Mouse (Mus musculus) G1E (cell line): Measurements from ENCODE around the gene Lrp10. TPM values are rescaled to one million over a fixed set of nuclear protein-coding genes. Genes with fewer than 3 reads are reported as not detected.

Experiments
- ATAC-seq: 2 replicates; pipeline ENCODE4 v1.8.0; 2016; ENCODE audit warnings: mild to moderate bottlenecking; ENCODE audit not compliant: insufficient number of reproducible peaks, poor library complexity, low FRiP score, severe bottlenecking; ENCODE audit errors: extremely low read depth
- DNase-seq: peaks from one replicate; pipeline ENCODE4 v3.0.0; 2012; ENCODE audit warnings: low spot score
- H3K27me3 ChIP-seq: 2 replicates; pipeline ENCODE4 v1.6.1; 2012; ENCODE audit warnings: mild to moderate bottlenecking, low read length, inconsistent platforms; ENCODE audit not compliant: insufficient read depth
- H3K36me3 ChIP-seq: replicated peaks from 2 replicates; pipeline ENCODE3; 2012; ENCODE audit warnings: mild to moderate bottlenecking, inconsistent platforms
- H3K4me1 ChIP-seq: 2 replicates; pipeline ENCODE4 v1.6.1; 2012; ENCODE audit warnings: low read depth, low read length, inconsistent platforms, mixed read lengths; ENCODE audit not compliant: insufficient read depth
- H3K4me3 ChIP-seq: 2 replicates; pipeline ENCODE4 v1.5.1; 2012; ENCODE audit warnings: low read depth, mild to moderate bottlenecking, inconsistent platforms, low read length, moderate library complexity, mixed read lengths
- H3K9me3 ChIP-seq: replicated peaks from 2 replicates; pipeline ENCODE4 v1.6.1; 2012; ENCODE audit warnings: inconsistent platforms
- CTCF ChIP-seq: IDR thresholded peaks from 2 replicates; pipeline ENCODE4 v1.5.1; 2012; ENCODE audit warnings: low read depth, low read length, inconsistent platforms, mixed read lengths
- GATA1 ChIP-seq: IDR thresholded peaks from 2 replicates; pipeline ENCODE4 v1.6.1; 2012; ENCODE audit warnings: borderline replicate concordance, low read length, inconsistent platforms, mixed read lengths
- GATA2 ChIP-seq: IDR thresholded peaks from 2 replicates; pipeline ENCODE4 v1.6.1; 2012; ENCODE audit warnings: low read depth, low read length, inconsistent platforms, borderline replicate concordance
- POLR2AphosphoS5 ChIP-seq: IDR thresholded peaks from 2 replicates; pipeline ENCODE4 v1.6.1; 2012; ENCODE audit warnings: low read depth, low read length, inconsistent platforms; ENCODE audit not compliant: insufficient replicate concordance
- TAL1 ChIP-seq: conservative IDR thresholded peaks from 2 replicates; pipeline ENCODE4 v1.6.1; 2012; ENCODE audit warnings: low read depth, low read length, inconsistent platforms, mixed read lengths
- polyA plus RNA-seq: library from polyadenylated mRNA; stranded (reverse); fragments of >175 nt; gene quantifications from 2 replicates; pipeline ENCODE4 v1.2.3, GENCODE M21; 2012
- total RNA-seq, 2 experiments: library from RNA; stranded (forward) in 1 of 2; stranded (reverse) in 1 of 2; fragments of 200-1000 nt in 1 of 2; fragments of >200 nt in 1 of 2; fragmentation: Nextera tagmentation in 1 of 2; gene quantifications; 2 replicates each; pipeline ENCODE4 v1.2.3; 2014 to 2017

Lrp10 gene
- total and polyA plus RNA-seq, 3 experiments, result 25.5 to 226 (median 36.3) TPM

DNA sequence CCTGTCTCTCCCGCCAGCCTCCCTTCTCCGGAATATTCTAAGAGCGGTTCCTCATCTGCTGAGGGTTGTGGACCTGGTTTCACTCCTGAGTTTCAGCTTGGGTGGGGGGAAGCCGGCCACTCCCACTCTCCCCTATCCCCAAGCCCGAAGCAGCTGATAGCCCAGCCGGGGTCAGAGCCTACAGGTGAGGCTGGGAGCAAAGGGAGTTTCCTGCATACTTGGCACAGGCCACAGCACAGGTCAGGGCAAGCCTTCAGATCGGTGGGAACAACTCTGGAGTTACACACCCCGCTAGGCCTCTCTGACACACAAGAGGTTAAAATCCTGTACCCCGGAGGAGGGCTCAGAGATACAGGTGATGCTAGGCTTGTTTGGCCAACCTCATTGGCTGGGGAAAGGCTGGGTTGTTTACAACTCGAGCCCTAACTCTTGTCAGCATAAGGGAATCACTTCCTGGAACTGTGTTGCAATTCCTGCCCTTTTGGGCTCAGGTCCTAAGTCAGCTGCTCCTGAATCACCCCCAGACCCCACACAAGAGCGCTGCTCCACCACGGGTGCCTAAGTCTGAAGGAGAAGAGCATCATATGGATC is 29.9 kb upstream of the Lrp10 start:
- ATAC-seq (no peak), DNase-seq (no peak)
- TF ChIP-seq CTCF, result no peak
- no peak for TF ChIP-seq GATA1
- no peak for TF ChIP-seq POLR2AphosphoS5
- no peak for TF ChIP-seq TAL1
- TF ChIP-seq GATA2, result no peak
- H3K4me1 ChIP-seq, result peaks cover 74% of the 10 kb centered on the region
- no peaks in the 10 kb centered on the region for H3K9me3 ChIP-seq
- no peaks in the 10 kb centered on the region for H3K27me3 ChIP-seq
- H3K36me3 ChIP-seq, result peaks cover 79% of the 10 kb centered on the region
- peak overlapping the region; percentile 83; the same call in 1 of the 2 replicates for H3K4me3 ChIP-seq

DNA sequence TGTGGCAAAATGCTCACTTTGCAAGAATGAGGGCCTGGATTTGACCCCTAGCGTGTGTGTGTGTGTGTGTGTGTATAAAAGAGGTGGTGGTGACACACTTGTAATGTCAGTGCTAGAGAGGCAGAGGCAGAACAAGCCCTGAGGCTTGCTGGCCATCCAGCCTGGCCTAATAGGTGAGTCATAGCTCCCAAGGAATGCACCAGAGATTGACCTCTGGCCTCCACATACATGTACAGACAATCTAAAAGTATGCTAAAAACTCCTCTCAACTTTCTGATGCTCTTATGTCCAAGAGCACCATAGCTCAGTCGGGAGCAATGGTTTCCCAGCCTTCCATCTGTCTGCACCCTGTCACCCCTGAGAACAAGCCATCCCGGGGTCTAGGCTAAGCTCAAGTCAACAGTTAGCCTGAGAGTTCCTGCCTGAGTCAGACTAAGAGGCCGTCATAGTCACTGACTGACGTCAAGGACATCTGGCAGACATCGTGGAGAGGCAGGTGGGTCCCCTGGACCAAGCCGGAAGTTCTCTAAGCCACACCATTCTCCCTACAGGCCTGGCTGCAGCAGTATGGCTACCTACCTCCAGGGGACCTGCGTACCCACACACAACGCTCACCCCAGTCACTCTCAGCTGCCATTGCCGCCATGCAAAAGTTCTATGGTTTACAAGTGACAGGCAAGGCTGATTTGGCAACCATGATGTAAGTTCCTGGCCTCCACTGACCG is 28.6 kb upstream of the Lrp10 start:
- no peak for DNase-seq
- Histone ChIP-seq H3K36me3 (peaks cover 79% of the 10 kb centered on the region), H3K9me3 (no peaks in the 10 kb centered on the region), H3K4me1 (peaks cover 69% of the 10 kb centered on the region), H3K4me3 (peak overlapping the region; percentile 20; the same call in 1 of the 2 replicates), H3K27me3 (peaks cover under 1% of the 10 kb centered on the region; the same call in 1 of the 2 replicates)
- ATAC-seq, result no peak
- no peak for TF ChIP-seq TAL1
- TF ChIP-seq POLR2AphosphoS5, result no peak
- no peak for TF ChIP-seq GATA2

DNA sequence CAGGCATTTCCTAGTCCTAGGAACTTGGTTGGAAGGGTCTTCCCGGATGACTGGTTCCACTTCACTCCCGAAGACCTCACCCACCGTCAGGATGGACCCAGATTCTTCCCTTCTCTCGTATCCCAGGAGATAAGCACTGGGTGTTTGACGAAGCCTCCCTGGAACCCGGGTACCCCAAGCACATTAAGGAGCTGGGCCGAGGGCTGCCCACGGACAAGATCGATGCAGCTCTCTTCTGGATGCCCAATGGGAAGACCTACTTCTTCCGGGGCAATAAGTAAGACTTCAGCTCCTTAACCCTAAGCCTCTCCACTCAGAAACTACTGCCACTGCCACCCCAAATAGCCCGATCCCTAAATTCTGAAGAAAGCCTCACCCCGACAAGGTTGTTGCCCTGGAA is 24.8 kb upstream of the Lrp10 start:
- peaks cover 3% of the 10 kb centered on the region; the same call in 1 of the 2 replicates for H3K27me3 ChIP-seq
- TF ChIP-seq TAL1 (no peak), CTCF (no peak), GATA2 (no peak), GATA1 (no peak), POLR2AphosphoS5 (no peak)
- ATAC-seq (no peak), DNase-seq (no peak)
- peaks cover 73% of the 10 kb centered on the region for H3K4me1 ChIP-seq
- H3K9me3 ChIP-seq, result no peaks in the 10 kb centered on the region
- no peak overlapping the region for H3K4me3 ChIP-seq
- H3K36me3 ChIP-seq, result peaks cover 96% of the 10 kb centered on the region

DNA sequence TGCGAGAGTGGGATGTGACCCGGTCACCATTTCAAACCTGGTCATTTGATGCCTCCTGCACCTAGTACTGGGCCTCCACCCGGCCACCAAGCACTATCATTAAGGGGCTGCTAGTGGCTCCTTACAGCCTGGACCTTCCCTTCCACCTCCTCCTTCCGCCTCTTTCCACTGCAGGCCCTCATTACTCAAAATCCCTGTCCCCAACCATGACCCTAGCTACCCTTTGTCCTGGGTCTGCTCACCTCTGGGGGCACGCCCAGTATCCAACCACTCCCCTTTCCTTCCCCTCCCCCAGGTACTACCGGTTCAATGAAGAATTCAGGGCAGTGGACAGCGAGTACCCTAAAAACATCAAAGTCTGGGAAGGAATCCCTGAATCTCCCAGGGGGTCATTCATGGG is 24.3 kb upstream of the Lrp10 start:
- no peaks in the 10 kb centered on the region for H3K9me3 ChIP-seq
- DNase-seq, result no peak
- no peak for TF ChIP-seq POLR2AphosphoS5
- no peak for TF ChIP-seq GATA1
- no peak for TF ChIP-seq CTCF
- no peak for TF ChIP-seq GATA2
- no peak for TF ChIP-seq TAL1
- H3K27me3 ChIP-seq, result peaks cover 3% of the 10 kb centered on the region; the same call in 1 of the 2 replicates
- H3K36me3 ChIP-seq, result peaks cover 96% of the 10 kb centered on the region
- H3K4me1 ChIP-seq, result peaks cover 73% of the 10 kb centered on the region
- no peak overlapping the region for H3K4me3 ChIP-seq
- no peak for ATAC-seq

DNA sequence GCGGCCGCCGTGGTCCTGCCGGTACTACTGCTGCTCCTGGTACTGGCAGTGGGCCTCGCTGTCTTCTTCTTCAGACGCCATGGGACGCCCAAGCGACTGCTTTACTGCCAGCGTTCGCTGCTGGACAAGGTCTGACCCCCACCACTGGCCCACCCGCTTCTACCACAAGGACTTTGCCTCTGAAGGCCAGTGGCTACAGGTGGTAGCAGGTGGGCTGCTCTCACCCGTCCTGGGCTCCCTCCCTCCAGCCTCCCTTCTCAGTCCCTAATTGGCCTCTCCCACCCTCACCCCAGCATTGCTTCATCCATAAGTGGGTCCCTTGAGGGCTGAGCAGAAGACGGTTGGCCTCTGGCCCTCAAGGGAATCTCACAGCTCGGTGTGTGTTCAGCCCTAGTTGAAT is 23.4 kb upstream of the Lrp10 start:
- H3K4me1 ChIP-seq, result peaks cover 74% of the 10 kb centered on the region
- peak overlapping the region; percentile 23; the same call in 1 of the 2 replicates for H3K4me3 ChIP-seq
- no peaks in the 10 kb centered on the region for H3K9me3 ChIP-seq
- peaks cover 92% of the 10 kb centered on the region for H3K36me3 ChIP-seq
- TF ChIP-seq TAL1 (no peak), POLR2AphosphoS5 (no peak), GATA2 (no peak), GATA1 (no peak), CTCF (no peak)
- ATAC-seq (no peak), DNase-seq (no peak)
- peaks cover 3% of the 10 kb centered on the region; the same call in 1 of the 2 replicates for H3K27me3 ChIP-seq

DNA sequence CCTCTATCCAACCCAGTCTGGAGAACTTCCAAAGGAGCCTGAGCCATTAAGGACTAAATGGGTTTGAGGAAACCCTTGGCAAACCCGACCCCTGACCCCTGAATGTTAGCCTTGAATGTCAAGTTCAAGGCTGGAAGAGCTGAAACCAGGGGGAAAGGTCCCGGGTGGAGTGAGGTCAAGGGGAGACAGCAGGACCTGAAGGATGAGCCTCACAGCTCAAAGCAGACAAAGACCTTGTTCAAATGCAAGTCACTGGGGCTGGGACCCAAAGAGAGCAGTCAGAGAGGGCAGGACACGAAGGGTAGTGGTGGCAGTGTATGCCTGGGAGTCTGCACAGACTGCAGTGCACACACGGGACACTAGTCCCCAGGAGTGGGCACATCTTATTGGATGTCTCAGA is 22.6 kb upstream of the Lrp10 start:
- no peak for ATAC-seq
- no peak for TF ChIP-seq CTCF
- TF ChIP-seq POLR2AphosphoS5, result no peak
- peaks cover 87% of the 10 kb centered on the region for H3K36me3 ChIP-seq
- no peak for DNase-seq
- H3K9me3 ChIP-seq, result no peaks in the 10 kb centered on the region
- H3K4me3 ChIP-seq, result no peak overlapping the region
- peaks cover 73% of the 10 kb centered on the region for H3K4me1 ChIP-seq
- peaks cover 3% of the 10 kb centered on the region; the same call in 1 of the 2 replicates for H3K27me3 ChIP-seq
